Mouse (Mus musculus): ENCODE results near the gene Gm27027.

The Gm27027 gene

DNA sequence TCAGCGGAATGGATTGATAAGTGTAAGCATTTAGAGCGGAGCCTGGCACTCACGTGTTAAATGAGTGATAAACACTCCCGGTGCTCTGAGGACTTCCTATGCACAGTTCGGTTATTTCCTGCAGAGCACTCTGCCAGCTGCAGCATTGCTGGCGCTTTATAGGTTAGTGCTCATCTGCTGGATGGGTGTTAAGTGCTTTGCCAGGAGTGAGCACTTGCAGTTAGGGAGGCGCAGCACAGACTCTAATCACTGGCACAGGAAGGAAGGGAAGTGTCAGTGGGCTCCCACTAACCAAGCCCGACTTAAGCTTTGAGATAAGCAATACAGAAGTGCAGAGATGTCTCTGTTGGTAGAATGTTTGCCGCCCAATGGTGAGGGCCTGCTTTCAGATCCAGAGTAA lies 57.6 kb downstream of the Gm27027 start:
- no peak for DNase-seq (ENCODE audit: extremely low spot score, low read depth, low spot score)

DNA sequence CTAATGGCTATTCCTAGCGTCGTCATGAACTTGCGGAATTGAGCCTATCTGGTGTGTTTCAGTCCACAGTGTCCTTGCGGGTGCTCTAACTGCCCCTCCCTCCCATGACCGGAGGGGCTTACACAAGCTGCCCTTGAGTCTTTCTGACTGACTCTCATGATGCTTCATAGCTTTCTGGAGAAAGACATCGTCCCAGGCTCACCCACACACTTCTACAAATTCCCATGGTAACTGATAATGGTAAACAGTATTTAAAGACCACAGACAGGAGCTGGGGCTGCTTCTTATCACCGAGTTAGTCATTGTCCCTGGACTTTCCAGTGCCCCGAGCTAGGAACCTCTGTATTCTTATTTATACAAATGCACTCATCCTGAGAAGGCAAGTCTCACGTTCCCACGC lies 67.3 kb downstream of the Gm27027 start:
- no peak for DNase-seq (ENCODE audit: extremely low spot score, low read depth, low spot score)

DNA sequence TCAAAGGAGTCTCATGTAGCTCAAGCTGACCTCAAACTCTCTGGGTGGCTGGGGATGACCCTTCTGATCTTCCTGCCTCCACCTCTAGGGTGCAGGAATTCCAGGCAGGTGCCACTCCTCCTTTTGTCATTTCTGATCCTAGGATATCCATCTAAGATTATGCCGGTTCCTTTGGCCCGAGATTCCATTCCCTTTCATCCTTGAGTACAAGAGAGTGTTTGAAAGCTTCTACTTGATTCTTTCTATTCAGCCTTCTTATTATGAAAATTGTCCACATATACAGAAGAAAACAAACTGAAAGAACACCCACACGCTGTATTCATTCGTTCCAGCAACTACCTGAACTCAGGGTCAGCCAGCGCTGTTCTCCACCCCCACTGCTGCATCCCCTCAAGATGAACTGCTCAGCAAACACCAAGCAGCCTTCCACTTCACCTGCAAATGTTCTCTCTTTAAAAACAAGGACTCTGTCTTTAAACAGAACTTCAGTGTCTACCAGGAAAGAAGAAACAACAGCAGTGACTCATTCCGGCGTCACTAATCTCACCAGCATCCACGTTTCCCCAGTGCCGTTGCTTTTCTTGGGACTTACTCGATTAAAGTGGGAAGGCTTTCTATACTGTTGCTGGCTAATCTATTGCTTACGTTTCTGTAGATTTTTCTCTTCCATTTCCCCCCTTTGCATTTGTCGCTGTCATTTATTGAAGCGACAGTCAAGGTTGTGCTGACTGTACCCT lies 68.3 kb downstream of the Gm27027 start:
- no peak for DNase-seq (ENCODE audit: extremely low spot score, low read depth, low spot score)

DNA sequence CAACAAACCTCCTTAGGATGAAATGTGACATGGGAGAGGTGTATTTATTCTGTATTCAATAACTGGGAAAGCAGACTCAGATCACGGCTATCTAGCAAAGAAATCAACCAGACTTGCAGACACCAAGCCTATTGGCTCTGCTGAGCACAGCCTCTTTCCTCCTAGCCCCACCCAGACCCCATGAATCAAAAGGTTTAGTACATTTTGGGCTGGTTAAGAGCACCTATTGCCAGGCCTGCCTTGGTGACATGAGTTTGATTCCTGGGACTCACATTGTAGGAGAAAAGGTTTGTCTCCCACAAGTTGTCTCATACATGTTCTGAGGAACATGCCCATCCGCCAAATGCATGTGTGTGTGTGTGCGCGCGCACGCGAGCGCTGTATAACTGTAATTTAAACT lies 70.0 kb downstream of the Gm27027 start:
- no peak for DNase-seq (ENCODE audit: extremely low spot score, low read depth, low spot score)

DNA sequence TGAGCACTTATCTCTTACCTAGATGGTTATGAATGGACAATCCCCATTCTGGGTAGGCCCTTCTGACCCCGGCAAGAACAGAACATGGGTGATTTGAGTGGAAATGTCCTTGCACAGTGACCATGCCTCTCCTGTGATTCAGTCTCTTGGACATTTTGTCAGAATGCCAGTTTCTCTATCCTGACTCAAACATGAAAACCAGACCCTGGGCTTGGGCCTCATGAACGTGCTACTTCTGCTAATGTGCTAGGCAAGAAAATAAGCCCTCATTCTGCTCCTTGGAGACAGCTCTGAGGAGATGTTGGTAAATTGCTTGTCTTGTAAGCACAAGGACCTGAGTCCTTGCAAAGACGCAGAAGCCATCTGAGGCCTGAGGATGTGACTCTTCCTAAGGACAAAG lies 77.1 kb downstream of the Gm27027 start:
- no peak for DNase-seq (ENCODE audit: extremely low spot score, low read depth, low spot score)

DNA sequence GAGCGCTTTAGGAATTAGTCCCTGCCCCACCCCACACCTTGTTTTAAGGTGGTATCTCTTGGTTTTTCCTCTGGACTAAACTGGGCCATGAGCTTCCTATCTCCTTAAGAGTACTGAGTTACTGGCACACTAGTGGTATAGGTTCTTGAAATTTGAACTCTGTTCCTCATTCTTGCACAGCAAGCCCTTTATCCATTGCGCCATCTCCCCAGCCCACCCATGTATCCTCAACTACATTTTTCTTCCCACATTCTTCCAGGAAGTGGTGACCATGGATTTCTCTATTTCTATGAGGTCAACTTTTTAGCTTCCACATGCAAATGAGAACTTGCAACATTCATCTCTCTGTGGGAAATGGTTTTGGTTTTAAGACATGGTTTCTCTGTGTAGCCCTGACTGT lies 82.6 kb downstream of the Gm27027 start:
- no peak for DNase-seq (ENCODE audit: extremely low spot score, low read depth, low spot score)

DNA sequence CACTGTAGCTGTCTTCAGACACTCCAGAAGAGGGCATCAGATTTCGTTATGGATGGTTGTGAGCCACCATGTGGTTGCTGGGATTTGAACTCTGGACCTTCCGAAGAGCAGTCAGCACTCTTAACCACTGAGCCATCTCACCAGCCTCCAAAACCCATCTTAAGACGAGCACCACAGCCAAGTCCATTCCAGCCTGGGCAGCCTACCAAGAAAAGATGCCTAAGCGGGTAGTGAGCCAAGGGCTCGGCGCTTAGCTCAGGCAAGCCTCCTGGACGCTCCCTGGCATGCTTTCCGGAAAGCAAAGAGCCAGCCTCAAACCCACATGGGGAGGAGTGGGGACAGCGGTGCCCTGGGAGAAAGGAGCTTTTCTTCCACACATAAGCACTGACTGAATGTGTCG lies 84.2 kb downstream of the Gm27027 start:
- no peak for DNase-seq (ENCODE audit: extremely low spot score, low read depth, low spot score)

DNA sequence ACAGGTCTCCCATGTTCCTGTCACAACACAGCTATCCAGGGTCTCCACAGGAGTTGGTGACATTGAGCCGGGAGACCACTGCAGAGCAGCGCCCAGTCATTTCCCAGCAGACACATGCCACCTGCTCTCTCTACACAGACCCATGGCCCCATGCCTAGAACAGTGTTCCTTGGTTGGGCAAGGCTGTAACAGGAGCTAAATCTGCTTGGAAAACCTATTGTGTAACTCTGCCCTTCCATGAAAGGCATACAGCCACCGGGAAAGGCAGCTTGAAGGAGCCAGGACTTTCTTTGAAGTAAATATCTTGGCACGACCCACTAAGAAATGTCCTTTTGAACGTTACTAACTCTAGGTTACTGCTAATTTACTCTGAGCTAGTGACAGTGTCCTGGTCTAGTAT lies 86.4 kb downstream of the Gm27027 start:
- DNase-seq (ENCODE audit: extremely low spot score, low read depth, low spot score), result no peak

DNA sequence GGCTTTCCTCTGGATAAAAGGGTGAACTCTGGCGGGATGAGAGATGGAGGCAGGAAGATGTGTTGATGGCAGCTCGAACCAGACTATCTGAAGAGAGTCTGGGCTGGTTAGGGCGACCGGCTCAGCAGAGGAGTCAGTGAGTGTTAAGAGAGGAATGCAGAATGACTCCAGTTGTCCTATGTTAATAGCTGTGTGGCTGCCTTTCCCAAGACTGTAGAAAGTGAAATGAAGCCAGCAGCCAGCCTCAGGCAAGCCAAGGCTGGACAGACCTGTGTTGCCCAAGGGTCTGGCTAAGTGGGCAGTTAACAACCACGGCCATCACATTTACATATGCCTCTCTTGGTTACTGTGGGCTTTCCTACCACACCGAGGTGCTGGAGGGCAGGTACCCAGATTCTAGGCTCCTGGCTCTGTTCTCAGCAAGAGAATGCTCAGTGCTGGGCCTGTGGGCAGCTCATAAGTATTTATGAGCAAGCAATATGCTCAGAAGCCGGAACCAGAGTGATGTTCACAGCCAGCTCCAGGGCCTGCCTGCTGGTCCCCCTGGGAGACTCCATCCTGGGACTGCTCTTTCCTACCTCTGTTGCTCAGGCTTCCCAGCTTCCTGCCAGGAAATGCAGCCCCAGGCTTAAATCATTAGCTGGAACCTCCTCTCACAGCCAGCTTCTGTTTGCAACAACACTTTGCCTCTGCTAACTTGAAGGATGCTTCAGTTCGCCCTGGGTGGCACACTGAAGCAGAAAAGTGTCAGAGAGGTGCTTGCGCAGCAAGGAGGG lies 88.4 kb downstream of the Gm27027 start:
- no peak for DNase-seq (ENCODE audit: extremely low spot score, low read depth, low spot score)

All from hindlimb bud, embryonic 11.5 days (tissue).